Mouse (Mus musculus): ENCODE measurements around the gene Zdhhc19.

DNA sequence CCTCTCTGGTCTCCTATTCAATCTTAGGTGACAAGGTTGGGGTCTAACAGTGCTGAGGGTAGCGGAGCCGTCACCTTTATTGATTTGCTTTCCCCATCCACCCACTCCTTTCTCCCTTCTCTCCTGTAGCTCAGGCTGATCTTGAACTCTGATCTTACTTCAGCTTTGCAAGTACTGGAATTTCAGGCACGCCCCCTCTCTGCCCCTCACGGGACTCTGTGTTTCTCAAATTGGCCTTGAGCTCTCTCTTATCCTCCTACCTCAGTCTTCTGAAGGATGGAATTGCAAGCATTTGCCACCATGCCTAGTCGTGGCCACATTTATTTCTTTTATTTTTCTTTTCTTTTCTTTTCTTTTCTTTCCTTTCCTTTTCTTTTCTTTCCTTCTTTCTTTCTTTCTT is 54.4 kb downstream of the Zdhhc19 start:
- TF ChIP-seq GATA1 (IDR thresholded peaks at IDR 0.05; ENCODE audit: low read length) (no peak), TAL1 (IDR thresholded peaks at IDR 0.05; ENCODE audit: low read length) (no peak)

Measured in erythroblast, embryonic 14.5 days (primary cell).